Mouse (Mus musculus): ENCODE data around the gene Naa25.

DNA sequence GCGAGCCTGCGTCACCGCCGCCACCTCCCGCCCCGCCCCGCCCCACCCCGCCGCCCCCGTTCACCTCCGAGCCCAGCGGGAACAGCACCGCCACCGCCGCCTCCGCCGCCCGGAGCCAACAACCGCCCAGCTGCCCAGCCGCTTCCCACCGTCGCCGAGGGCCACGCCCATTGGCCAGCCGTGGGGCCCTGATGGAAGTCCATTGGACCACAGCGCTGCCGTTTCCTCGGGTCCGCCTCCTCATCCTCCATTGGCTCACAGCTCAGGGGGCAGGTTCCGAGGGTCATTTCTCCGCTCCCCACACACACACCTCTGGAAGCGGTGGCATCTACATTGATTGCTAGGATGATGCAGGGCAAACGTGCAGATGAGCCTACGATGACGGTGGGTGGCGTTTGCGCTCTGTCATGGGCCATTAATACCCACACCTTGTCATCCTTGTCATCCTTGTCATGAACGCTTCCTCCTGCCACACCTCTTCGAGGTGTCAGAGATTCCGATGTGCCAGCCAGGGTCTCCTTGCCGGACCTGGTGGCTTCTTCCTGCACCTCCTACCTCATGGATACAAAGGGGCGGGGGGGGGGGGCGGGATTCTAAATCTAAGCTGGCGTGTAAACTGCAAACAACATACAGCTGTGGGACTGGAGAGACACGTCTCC, 12.1 kb upstream of the Naa25 start, which contains the start of gene Trafd1:
- TF ChIP-seq EP300 (IDR thresholded peaks at IDR 0.05) (no peak), CTCF (IDR thresholded peaks at IDR 0.05) (no peak)
